Mouse (Mus musculus): Measurements from ENCODE around the gene A730071L15Rik.

GRCm38 (mm10) chr11:6200570-6200969 is 741 bp downstream of the A730071L15Rik start:
- TF ChIP-seq CTCF (IDR thresholded peaks at IDR 0.05; ENCODE audit: low read depth, low read length) = no peak
- no peak for TF ChIP-seq TAL1 (conservative IDR thresholded peaks at IDR 0.05; ENCODE audit: low read depth, low read length)
